Comparison of ENCODE assay signal across 16 mouse cellular contexts in genomic region chr3:39313563-39313962, GRCm38 (mm10).
A peak's percentile ranks its signal among the peaks of the same experiment; 100 is the strongest.
DNase-seq lines count a peak whose midpoint lies in the region.
"Had no signal": no experiment of that assay in that cellular context is flagged by ENCODE, and none has a peak within 500 bp of the region (broad histone marks: within the 10 kb centered on the region; RNA-seq: fewer than 3 reads in every experiment).

No protein-coding gene starts in this region.

- peak; percentile 19 for DNase-seq in ES-CJ7 (ENCODE audit: low read depth, low spot score)
- DNase-seq in ZHBTc4 (ENCODE audit: low read depth, low spot score) = peak; percentile 24
- DNase-seq in retina, postnatal 1 day = peak; percentile 14
- DNase-seq in layer of hippocampus, adult 9-11 months = no peak
- DNase-seq in thymus, postnatal 25 days = no peak
- DNase-seq: adrenal gland, adult 2 months; adrenal gland, postnatal 10 days; adrenal gland, postnatal 25 days; B cell, adult 2 months; cerebellum, adult 11 months; cerebellum, adult 18-20 months; cerebellum, adult 8-10 months; cerebellum, adult 9-11 months; cerebellum, postnatal 14 days; cerebellum, postnatal 36 days; embryo, embryonic 11 days had no signal

Comparison
In these comparisons a context has a peak if more than half of its experiments do, and no peak if none do; other contexts are left out.
1. DNase-seq: peak in ES-CJ7 (single experiment), ZHBTc4 (single experiment) and retina, postnatal 1 day (single experiment); none in layer of hippocampus, adult 9-11 months (single experiment) and thymus, postnatal 25 days (single experiment).